Mouse (Mus musculus): Measurements from ENCODE around the gene Aplnr. TPM values are rescaled to one million over a fixed set of nuclear protein-coding genes. Genes with fewer than 3 reads are reported as not detected.
A peak's percentile ranks its signal among the peaks of the same experiment; 100 is the strongest.

Aplnr gene
- polyA plus RNA-seq, 1 experiment from 2014 or later: 8.9 TPM

GRCm38 (mm10) chr2:85105426-85106013 lies 30.5 kb upstream of the Aplnr start:
- WGBS (ENCODE audit: insufficient replicate concordance): 61% methylated on average over 11 of the region's 11 CpGs
- no peak overlapping the region for H3K4me3 ChIP-seq (ENCODE audit: low read depth, low read length)
- H3K36me3 ChIP-seq (ENCODE audit: control insufficient read depth, insufficient read depth, low read length): no peaks in the 10 kb centered on the region
- no peak overlapping the region for H3K4me2 ChIP-seq
- peaks cover 5% of the 10 kb centered on the region; the same call in 1 of the 2 replicates for H3K4me1 ChIP-seq (ENCODE audit: control insufficient read depth, insufficient read depth, low read length)
- H3K9me3 ChIP-seq (replicated peaks; ENCODE audit: control insufficient read depth, low read length): no peaks in the 10 kb centered on the region
- no peak overlapping the region for H3K9ac ChIP-seq (ENCODE audit: low read depth, low read length)
- no peak overlapping the region for H3K27ac ChIP-seq (ENCODE audit: low read depth, low read length)
- no peaks in the 10 kb centered on the region for H3K27me3 ChIP-seq (ENCODE audit: control insufficient read depth, insufficient read depth, low read length)
- ATAC-seq (replicated peaks; ENCODE audit: insufficient number of reproducible peaks, low FRiP score, low TSS enrichment): no peak

- H3K4me1 ChIP-seq (ENCODE audit: control insufficient read depth, insufficient read depth, low read length): peaks cover 5% of the 10 kb centered on the region; the same call in 1 of the 2 replicates
- no peaks in the 10 kb centered on the region for H3K36me3 ChIP-seq (ENCODE audit: control insufficient read depth, insufficient read depth, low read length)
- H3K4me3 ChIP-seq (ENCODE audit: low read depth, low read length): no peak overlapping the region
- H3K9me3 ChIP-seq (replicated peaks; ENCODE audit: control insufficient read depth, low read length): no peaks in the 10 kb centered on the region
- no peak for ATAC-seq (replicated peaks; ENCODE audit: insufficient number of reproducible peaks, low FRiP score, low TSS enrichment)
- WGBS (ENCODE audit: insufficient replicate concordance): 63% methylated on average over 7 of the region's 7 CpGs
- no peak overlapping the region for H3K4me2 ChIP-seq
- H3K27me3 ChIP-seq (ENCODE audit: control insufficient read depth, insufficient read depth, low read length): no peaks in the 10 kb centered on the region
- no peak overlapping the region for H3K9ac ChIP-seq (ENCODE audit: low read depth, low read length)
- no peak overlapping the region for H3K27ac ChIP-seq (ENCODE audit: low read depth, low read length)
Observed at GRCm38 (mm10) chr2:85106068-85106790, 29.8 kb upstream of the Aplnr start.

GRCm38 (mm10) chr2:85106941-85107340 lies 29.1 kb upstream of the Aplnr start:
- H3K4me3 ChIP-seq (ENCODE audit: low read depth, low read length): no peak overlapping the region
- H3K4me1 ChIP-seq (ENCODE audit: control insufficient read depth, insufficient read depth, low read length): peaks cover 5% of the 10 kb centered on the region; the same call in 1 of the 2 replicates
- no peaks in the 10 kb centered on the region for H3K27me3 ChIP-seq (ENCODE audit: control insufficient read depth, insufficient read depth, low read length)
- 51% methylated on average over 4 of the region's 4 CpGs for WGBS (ENCODE audit: insufficient replicate concordance)
- H3K36me3 ChIP-seq (ENCODE audit: control insufficient read depth, insufficient read depth, low read length): no peaks in the 10 kb centered on the region
- H3K27ac ChIP-seq (ENCODE audit: low read depth, low read length): no peak overlapping the region
- H3K4me2 ChIP-seq: no peak overlapping the region
- H3K9me3 ChIP-seq (replicated peaks; ENCODE audit: control insufficient read depth, low read length): no peaks in the 10 kb centered on the region
- no peak for ATAC-seq (replicated peaks; ENCODE audit: insufficient number of reproducible peaks, low FRiP score, low TSS enrichment)
- H3K9ac ChIP-seq (ENCODE audit: low read depth, low read length): no peak overlapping the region

GRCm38 (mm10) chr2:85110288-85110875 lies 25.6 kb upstream of the Aplnr start:
- no peak overlapping the region for H3K4me3 ChIP-seq (ENCODE audit: low read depth, low read length)
- H3K27me3 ChIP-seq (ENCODE audit: control insufficient read depth, insufficient read depth, low read length): no peaks in the 10 kb centered on the region
- WGBS (ENCODE audit: insufficient replicate concordance): 79% methylated on average over 9 of the region's 9 CpGs
- no peaks in the 10 kb centered on the region for H3K36me3 ChIP-seq (ENCODE audit: control insufficient read depth, insufficient read depth, low read length)
- H3K27ac ChIP-seq (ENCODE audit: low read depth, low read length): no peak overlapping the region
- H3K4me2 ChIP-seq: no peak overlapping the region
- peaks cover 5% of the 10 kb centered on the region; the same call in 1 of the 2 replicates for H3K4me1 ChIP-seq (ENCODE audit: control insufficient read depth, insufficient read depth, low read length)
- no peak overlapping the region for H3K9ac ChIP-seq (ENCODE audit: low read depth, low read length)
- no peak for ATAC-seq (replicated peaks; ENCODE audit: insufficient number of reproducible peaks, low FRiP score, low TSS enrichment)
- H3K9me3 ChIP-seq (replicated peaks; ENCODE audit: control insufficient read depth, low read length): no peaks in the 10 kb centered on the region

- 27% methylated on average over 5 of the region's 5 CpGs for WGBS (ENCODE audit: insufficient replicate concordance)
- H3K4me3 ChIP-seq (ENCODE audit: low read depth, low read length): no peak overlapping the region
- H3K9ac ChIP-seq (ENCODE audit: low read depth, low read length): no peak overlapping the region
- ATAC-seq (replicated peaks; ENCODE audit: insufficient number of reproducible peaks, low FRiP score, low TSS enrichment): no peak
- no peaks in the 10 kb centered on the region for H3K36me3 ChIP-seq (ENCODE audit: control insufficient read depth, insufficient read depth, low read length)
- H3K4me1 ChIP-seq (ENCODE audit: control insufficient read depth, insufficient read depth, low read length): no peaks in the 10 kb centered on the region
- H3K4me2 ChIP-seq: no peak overlapping the region
- H3K27me3 ChIP-seq (ENCODE audit: control insufficient read depth, insufficient read depth, low read length): no peaks in the 10 kb centered on the region
- H3K9me3 ChIP-seq (replicated peaks; ENCODE audit: control insufficient read depth, low read length): no peaks in the 10 kb centered on the region
- no peak overlapping the region for H3K27ac ChIP-seq (ENCODE audit: low read depth, low read length)
Observed at GRCm38 (mm10) chr2:85123187-85123868, 12.7 kb upstream of the Aplnr start.

- no peaks in the 10 kb centered on the region for H3K4me1 ChIP-seq (ENCODE audit: control insufficient read depth, insufficient read depth, low read length)
- H3K27me3 ChIP-seq (ENCODE audit: control insufficient read depth, insufficient read depth, low read length): no peaks in the 10 kb centered on the region
- 19% methylated on average over 1 of the region's 1 CpGs for WGBS (ENCODE audit: insufficient replicate concordance)
- H3K36me3 ChIP-seq (ENCODE audit: control insufficient read depth, insufficient read depth, low read length): no peaks in the 10 kb centered on the region
- H3K9ac ChIP-seq (ENCODE audit: low read depth, low read length): no peak overlapping the region
- H3K4me2 ChIP-seq: no peak overlapping the region
- no peak overlapping the region for H3K27ac ChIP-seq (ENCODE audit: low read depth, low read length)
- no peaks in the 10 kb centered on the region for H3K9me3 ChIP-seq (replicated peaks; ENCODE audit: control insufficient read depth, low read length)
- peak; percentile 64; the same call in 1 of the 2 replicates for ATAC-seq (replicated peaks; ENCODE audit: insufficient number of reproducible peaks, low FRiP score, low TSS enrichment)
- H3K4me3 ChIP-seq (ENCODE audit: low read depth, low read length): no peak overlapping the region
Observed at GRCm38 (mm10) chr2:85123869-85124535, 12.0 kb upstream of the Aplnr start.

GRCm38 (mm10) chr2:85129496-85129971 lies 6.5 kb upstream of the Aplnr start:
- Histone ChIP-seq H3K9ac (ENCODE audit: low read depth, low read length) (no peak overlapping the region), H3K27me3 (ENCODE audit: control insufficient read depth, insufficient read depth, low read length) (no peaks in the 10 kb centered on the region), H3K4me3 (ENCODE audit: low read depth, low read length) (no peak overlapping the region), H3K27ac (ENCODE audit: low read depth, low read length) (peak overlapping the region; percentile 76), H3K4me1 (ENCODE audit: control insufficient read depth, insufficient read depth, low read length) (peaks cover 19% of the 10 kb centered on the region), H3K4me2 (no peak overlapping the region), H3K36me3 (ENCODE audit: control insufficient read depth, insufficient read depth, low read length) (no peaks in the 10 kb centered on the region), H3K9me3 (replicated peaks; ENCODE audit: control insufficient read depth, low read length) (no peaks in the 10 kb centered on the region)
- 27% methylated on average over 6 of the region's 6 CpGs for WGBS (ENCODE audit: insufficient replicate concordance)
- ATAC-seq (replicated peaks; ENCODE audit: insufficient number of reproducible peaks, low FRiP score, low TSS enrichment): peak; percentile 65

- Histone ChIP-seq H3K27me3 (ENCODE audit: control insufficient read depth, insufficient read depth, low read length) (no peaks in the 10 kb centered on the region), H3K9ac (ENCODE audit: low read depth, low read length) (no peak overlapping the region), H3K4me3 (ENCODE audit: low read depth, low read length) (no peak overlapping the region), H3K4me1 (ENCODE audit: control insufficient read depth, insufficient read depth, low read length) (peaks cover 19% of the 10 kb centered on the region), H3K36me3 (ENCODE audit: control insufficient read depth, insufficient read depth, low read length) (no peaks in the 10 kb centered on the region), H3K27ac (ENCODE audit: low read depth, low read length) (0 out of 2 replicates have a peak overlapping the region, but pooled peaks have one; percentile 41), H3K4me2 (no peak overlapping the region), H3K9me3 (replicated peaks; ENCODE audit: control insufficient read depth, low read length) (no peaks in the 10 kb centered on the region)
- WGBS (ENCODE audit: insufficient replicate concordance): 5% methylated on average over 2 of the region's 2 CpGs
- no peak for ATAC-seq (replicated peaks; ENCODE audit: insufficient number of reproducible peaks, low FRiP score, low TSS enrichment)
Observed at GRCm38 (mm10) chr2:85131226-85131625, 4.8 kb upstream of the Aplnr start.

Data from heart, embryonic 11.5 days (tissue).